23 mouse cellular contexts compared by ENCODE assay signal in genomic region chr11:4679441-4679832, GRCm38 (mm10). TPM values are rescaled to one million over a fixed set of nuclear protein-coding genes. Genes with fewer than 3 reads are reported as not detected.
DNase-seq lines count a peak whose midpoint lies in the region; ATAC-seq and TF ChIP-seq lines count a peak whose summit lies in the region.
"Had no signal": no experiment of that assay in that cellular context is flagged by ENCODE, and none has a peak within 500 bp of the region (broad histone marks: within the 10 kb centered on the region; RNA-seq: fewer than 3 reads in every experiment).

No protein-coding gene starts in this region.

- no peak overlapping the region for H3K9ac ChIP-seq in limb, embryonic 13.5 days
- H3K9ac ChIP-seq: forebrain, embryonic 13.5 days; liver, embryonic 14.5 days had no signal

- WGBS in limb, embryonic 13.5 days = 86% methylated on average over 12 of the region's 12 CpGs

- H3K4me3 ChIP-seq in layer of hippocampus, adult 2 months = no peak overlapping the region
- H3K4me3 ChIP-seq in limb, embryonic 13.5 days = no peak overlapping the region
- H3K4me3 ChIP-seq: forebrain, embryonic 13.5 days had no signal

- ATAC-seq in limb, embryonic 13.5 days (ENCODE audit: low FRiP score, low read depth) = no peak
- ATAC-seq: forebrain, embryonic 13.5 days had no signal

- no peaks in the 10 kb centered on the region for H3K9me3 ChIP-seq in limb, embryonic 13.5 days
- H3K9me3 ChIP-seq: forebrain, embryonic 13.5 days had no signal

- intact Hi-C loops in gastrocnemius, postnatal 14 days (cut with DNase I; ENCODE audit: low total_unique reads) = no loop called here

- H3K27me3 ChIP-seq in limb, embryonic 13.5 days = no peaks in the 10 kb centered on the region
- H3K27me3 ChIP-seq: forebrain, embryonic 13.5 days had no signal

- no peak for TF ChIP-seq CTCF in layer of hippocampus, adult 2 months (conservative IDR thresholded peaks at IDR 0.05)

- no peak overlapping the region for H3K4me2 ChIP-seq in limb, embryonic 13.5 days (replicated peaks)
- H3K4me2 ChIP-seq: forebrain, embryonic 13.5 days had no signal

- H3K4me1 ChIP-seq in limb, embryonic 13.5 days = peaks cover 20% of the 10 kb centered on the region
- H3K4me1 ChIP-seq: forebrain, embryonic 13.5 days had no signal

- peaks cover 82% of the 10 kb centered on the region for H3K36me3 ChIP-seq in limb, embryonic 13.5 days

- peak overlapping the region; percentile 91 for H3K27ac ChIP-seq in layer of hippocampus, adult 2 months
- H3K27ac ChIP-seq in limb, embryonic 13.5 days = peak overlapping the region; percentile 55; the same call in 1 of the 2 replicates
- H3K27ac ChIP-seq: forebrain, embryonic 13.5 days; hindbrain, postnatal 0 days; liver, embryonic 14.5 days had no signal

- no peak for DNase-seq in layer of hippocampus, adult 2 months (ENCODE audit: low spot score in 2 of 2)
- DNase-seq in layer of hippocampus, postnatal 14 days (ENCODE audit: low spot score in 2 of 2) = no peak
- DNase-seq in right cerebral cortex, adult 18-20 months = peak; percentile 64
- no peak for DNase-seq in right cerebral cortex, postnatal 4 days
- peak; percentile 59 for DNase-seq in telencephalon, adult 2 months (ENCODE audit: low read depth, low spot score)
- no peak for DNase-seq in urinary bladder, postnatal 10 days (ENCODE audit: low spot score)
- no peak for DNase-seq in gastrocnemius, postnatal 14 days
- DNase-seq: adrenal gland, postnatal 14 days; cerebellum, adult 18-20 months; kidney, adult 18-20 months had no signal

RNA-seq across cellular contexts. Expression of gene Uqcr10, which starts 24.7 kb away (rescaled TPM):
- total RNA-seq in layer of hippocampus, adult 2 months (2021) = 100 to 1,000 TPM; 367 to 391 TPM
- 100 to 1,000 TPM; 480 to 497 TPM for total RNA-seq in layer of hippocampus, postnatal 14 days (2021)
- 662 and 692 TPM in 2 replicates for polyA plus RNA-seq in limb, embryonic 13.5 days (2015; fragmentation: Nextera tagmentation; extraction: Ambion mirVana)
- total RNA-seq in gastrocnemius, postnatal 14 days (2021) = 100 to 1,000 TPM; 851 to 959 TPM

RNA-seq across cellular contexts. Expression of gene Zmat5, which starts 25.0 kb away (rescaled TPM):
- total RNA-seq in layer of hippocampus, adult 2 months (2021) = 10 to 100 TPM; 33.1 to 34.0 TPM
- total RNA-seq in layer of hippocampus, postnatal 14 days (2021) = 10 to 100 TPM; 30.2 to 36.7 TPM
- 63.4 and 65.3 TPM in 2 replicates for polyA plus RNA-seq in limb, embryonic 13.5 days (2015; fragmentation: Nextera tagmentation; extraction: Ambion mirVana)
- 10 to 100 TPM; 14.8 to 15.1 TPM for total RNA-seq in gastrocnemius, postnatal 14 days (2021)

RNA-seq across cellular contexts. Expression of gene Ascc2, which starts 41.9 kb away (rescaled TPM):
- 10 to 100 TPM; 23.7 to 25.0 TPM for total RNA-seq in layer of hippocampus, adult 2 months (2021)
- total RNA-seq in layer of hippocampus, postnatal 14 days (2021) = 10 to 100 TPM; 24.1 to 24.4 TPM
- polyA plus RNA-seq in limb, embryonic 13.5 days (2015; fragmentation: Nextera tagmentation; extraction: Ambion mirVana) = 31.0 and 33.5 TPM in 2 replicates
- total RNA-seq in gastrocnemius, postnatal 14 days (2021) = 10 to 100 TPM; 13.1 to 13.7 TPM

RNA-seq across cellular contexts. Expression of gene Gm11032, which starts 59.6 kb away (rescaled TPM):
- total RNA-seq in layer of hippocampus, adult 2 months (2021) = not detected
- total RNA-seq in layer of hippocampus, postnatal 14 days (2021) = not detected
- polyA plus RNA-seq in limb, embryonic 13.5 days (2015; fragmentation: Nextera tagmentation; extraction: Ambion mirVana) = not detected in 2 replicates
- total RNA-seq in gastrocnemius, postnatal 14 days (2021) = not detected
- total RNA-seq: adrenal gland, postnatal 14 days; gastrocnemius, adult 18-20 months; granulocyte monocyte progenitor cell, adult 5-6 weeks; hematopoietic stem cell, adult 5-6 weeks; hindbrain, postnatal 0 days; megakaryocyte-erythroid progenitor cell, adult 5-6 weeks; neutrophil, adult 5-6 weeks had no signal
- polyA plus RNA-seq: C2C12; forebrain, embryonic 13.5 days; heart, embryonic 14.5 days; hindbrain, postnatal 0 days; liver, embryonic 14.5 days; spleen, adult 2 months; stomach, embryonic 16.5 days had no signal

Comparison
In these comparisons a context has a peak if more than half of its experiments do, and no peak if none do; other contexts are left out.
1. DNase-seq: peak in right cerebral cortex, adult 18-20 months (single experiment) and telencephalon, adult 2 months (single experiment); none in layer of hippocampus, adult 2 months (0 of 2), layer of hippocampus, postnatal 14 days (0 of 2), right cerebral cortex, postnatal 4 days (single experiment), urinary bladder, postnatal 10 days (single experiment) and gastrocnemius, postnatal 14 days (single experiment).